Mouse (Mus musculus): Measurements from ENCODE around the gene Cdk2ap1. TPM values are rescaled to one million over a fixed set of nuclear protein-coding genes. Genes with fewer than 3 reads are reported as not detected.
"Not testable (repeated sequence)": the region's sequence is repeated elsewhere in the genome, so short reads cannot be mapped to it uniquely, and the experiment has no call there.

The Cdk2ap1 gene
- polyA plus RNA-seq (2012; ENCODE audit: insufficient read depth, insufficient read length, missing spikeins) = 61.9 and 82.3 TPM in 2 replicates

GRCm38 (mm10) chr5:124362982-124363381 is at the start of gene Cdk2ap1:
Gene Cdk2ap1, minus strand, starts transcription at chr5:124363082.
- not testable (repeated sequence) for H3K4me3 ChIP-seq (ENCODE audit: insufficient read depth, low read depth, low read length); H3K27ac ChIP-seq (replicated peaks; ENCODE audit: low read depth, low read length); H3K4me1 ChIP-seq (ENCODE audit: control insufficient read depth, insufficient read depth, insufficient read length, low read length)

- H3K4me1 ChIP-seq (ENCODE audit: control insufficient read depth, insufficient read depth, insufficient read length, low read length) = no peaks in the 10 kb centered on the region
- H3K27ac ChIP-seq (replicated peaks; ENCODE audit: low read depth, low read length) = no peak overlapping the region
- no peak overlapping the region for H3K4me3 ChIP-seq (ENCODE audit: insufficient read depth, low read depth, low read length)
Measured at GRCm38 (mm10) chr5:124412163-124412562, 49.3 kb upstream of the Cdk2ap1 start.

GRCm38 (mm10) chr5:124410808-124411207 is 47.9 kb upstream of the Cdk2ap1 start:
- Histone ChIP-seq H3K4me3 (ENCODE audit: insufficient read depth, low read depth, low read length) (no peak overlapping the region), H3K27ac (replicated peaks; ENCODE audit: low read depth, low read length) (no peak overlapping the region), H3K4me1 (ENCODE audit: control insufficient read depth, insufficient read depth, insufficient read length, low read length) (no peaks in the 10 kb centered on the region)

GRCm38 (mm10) chr5:124393726-124394125 is 30.8 kb upstream of the Cdk2ap1 start:
- Histone ChIP-seq H3K27ac (replicated peaks; ENCODE audit: low read depth, low read length) (no peak overlapping the region), H3K4me1 (ENCODE audit: control insufficient read depth, insufficient read depth, insufficient read length, low read length) (no peaks in the 10 kb centered on the region), H3K4me3 (ENCODE audit: insufficient read depth, low read depth, low read length) (no peak overlapping the region)

- Histone ChIP-seq H3K4me3 (ENCODE audit: insufficient read depth, low read depth, low read length) (no peak overlapping the region), H3K4me1 (ENCODE audit: control insufficient read depth, insufficient read depth, insufficient read length, low read length) (no peaks in the 10 kb centered on the region), H3K27ac (replicated peaks; ENCODE audit: low read depth, low read length) (no peak overlapping the region)
Measured at GRCm38 (mm10) chr5:124392412-124392811, 29.5 kb upstream of the Cdk2ap1 start.

- no peak overlapping the region for H3K27ac ChIP-seq (replicated peaks; ENCODE audit: low read depth, low read length)
- no peak overlapping the region for H3K4me3 ChIP-seq (ENCODE audit: insufficient read depth, low read depth, low read length)
- no peaks in the 10 kb centered on the region for H3K4me1 ChIP-seq (ENCODE audit: control insufficient read depth, insufficient read depth, insufficient read length, low read length)
Measured at GRCm38 (mm10) chr5:124387932-124388331, 25.1 kb upstream of the Cdk2ap1 start.

GRCm38 (mm10) chr5:124380121-124380520 is 17.2 kb upstream of the Cdk2ap1 start:
- Histone ChIP-seq H3K27ac (replicated peaks; ENCODE audit: low read depth, low read length) (no peak overlapping the region), H3K4me3 (ENCODE audit: insufficient read depth, low read depth, low read length) (no peak overlapping the region), H3K4me1 (ENCODE audit: control insufficient read depth, insufficient read depth, insufficient read length, low read length) (no peaks in the 10 kb centered on the region)

GRCm38 (mm10) chr5:124377149-124377548 is 14.3 kb upstream of the Cdk2ap1 start:
- Histone ChIP-seq H3K4me3 (ENCODE audit: insufficient read depth, low read depth, low read length) (no peak overlapping the region), H3K4me1 (ENCODE audit: control insufficient read depth, insufficient read depth, insufficient read length, low read length) (no peaks in the 10 kb centered on the region), H3K27ac (replicated peaks; ENCODE audit: low read depth, low read length) (no peak overlapping the region)

GRCm38 (mm10) chr5:124376401-124376800 is 13.5 kb upstream of the Cdk2ap1 start:
- Histone ChIP-seq H3K27ac (replicated peaks; ENCODE audit: low read depth, low read length) (no peak overlapping the region), H3K4me3 (ENCODE audit: insufficient read depth, low read depth, low read length) (no peak overlapping the region), H3K4me1 (ENCODE audit: control insufficient read depth, insufficient read depth, insufficient read length, low read length) (no peaks in the 10 kb centered on the region)

- H3K4me1 ChIP-seq (ENCODE audit: control insufficient read depth, insufficient read depth, insufficient read length, low read length) = no peaks in the 10 kb centered on the region
- H3K27ac ChIP-seq (replicated peaks; ENCODE audit: low read depth, low read length) = no peak overlapping the region
- no peak overlapping the region for H3K4me3 ChIP-seq (ENCODE audit: insufficient read depth, low read depth, low read length)
Measured at GRCm38 (mm10) chr5:124374298-124374697, 11.4 kb upstream of the Cdk2ap1 start.

- no peaks in the 10 kb centered on the region for H3K4me1 ChIP-seq (ENCODE audit: control insufficient read depth, insufficient read depth, insufficient read length, low read length)
- H3K27ac ChIP-seq (replicated peaks; ENCODE audit: low read depth, low read length) = no peak overlapping the region
Measured at GRCm38 (mm10) chr5:124366721-124367120, 3.8 kb upstream of the Cdk2ap1 start.

GRCm38 (mm10) chr5:124365754-124366153 is 2.9 kb upstream of the Cdk2ap1 start:
- H3K4me1 ChIP-seq (ENCODE audit: control insufficient read depth, insufficient read depth, insufficient read length, low read length) = no peaks in the 10 kb centered on the region
- H3K27ac ChIP-seq (replicated peaks; ENCODE audit: low read depth, low read length) = no peak overlapping the region
- no peak overlapping the region for H3K4me3 ChIP-seq (ENCODE audit: insufficient read depth, low read depth, low read length)

More at GRCm38 (mm10) chr5:124366721-124367120, 3.8 kb upstream of the Cdk2ap1 start:
- H3K4me3 ChIP-seq (ENCODE audit: insufficient read depth, low read depth, low read length) = no peak overlapping the region

GRCm38 (mm10) chr5:124364173-124364918 is 1.5 kb upstream of the Cdk2ap1 start:
- H3K27ac ChIP-seq (replicated peaks; ENCODE audit: low read depth, low read length) = no peak overlapping the region
- H3K4me3 ChIP-seq (ENCODE audit: insufficient read depth, low read depth, low read length) = no peak overlapping the region
- no peaks in the 10 kb centered on the region for H3K4me1 ChIP-seq (ENCODE audit: control insufficient read depth, insufficient read depth, insufficient read length, low read length)

- Histone ChIP-seq H3K4me3 (ENCODE audit: insufficient read depth, low read depth, low read length) (no peak overlapping the region), H3K27ac (replicated peaks; ENCODE audit: low read depth, low read length) (no peak overlapping the region), H3K4me1 (ENCODE audit: control insufficient read depth, insufficient read depth, insufficient read length, low read length) (no peaks in the 10 kb centered on the region)
Measured at GRCm38 (mm10) chr5:124359641-124360040, 3.2 kb downstream of the Cdk2ap1 start.

- Histone ChIP-seq H3K27ac (replicated peaks; ENCODE audit: low read depth, low read length) (no peak overlapping the region), H3K4me1 (ENCODE audit: control insufficient read depth, insufficient read depth, insufficient read length, low read length) (peaks cover 4% of the 10 kb centered on the region), H3K4me3 (ENCODE audit: insufficient read depth, low read depth, low read length) (no peak overlapping the region)
Measured at GRCm38 (mm10) chr5:124356695-124357094, 6.2 kb downstream of the Cdk2ap1 start.

- no peak overlapping the region; the same call in 1 of the 2 replicates for H3K4me3 ChIP-seq (ENCODE audit: insufficient read depth, low read depth, low read length)
- no peak overlapping the region for H3K27ac ChIP-seq (replicated peaks; ENCODE audit: low read depth, low read length)
- peaks cover 10% of the 10 kb centered on the region for H3K4me1 ChIP-seq (ENCODE audit: control insufficient read depth, insufficient read depth, insufficient read length, low read length)
Measured at GRCm38 (mm10) chr5:124355425-124355959, 7.4 kb downstream of the Cdk2ap1 start.

Data from brown adipose tissue, adult 24 weeks (tissue).